Mouse (Mus musculus): ENCODE data around the gene Rasa4. TPM values are rescaled to one million over a fixed set of nuclear protein-coding genes. Genes with fewer than 3 reads are reported as not detected.
"Not testable (repeated sequence)": the region's sequence is repeated elsewhere in the genome, so short reads cannot be mapped to it uniquely, and the experiment has no call there.

Gene Rasa4
- polyA plus RNA-seq, 1 experiment from 2014 or later: 7.2 TPM

DNA sequence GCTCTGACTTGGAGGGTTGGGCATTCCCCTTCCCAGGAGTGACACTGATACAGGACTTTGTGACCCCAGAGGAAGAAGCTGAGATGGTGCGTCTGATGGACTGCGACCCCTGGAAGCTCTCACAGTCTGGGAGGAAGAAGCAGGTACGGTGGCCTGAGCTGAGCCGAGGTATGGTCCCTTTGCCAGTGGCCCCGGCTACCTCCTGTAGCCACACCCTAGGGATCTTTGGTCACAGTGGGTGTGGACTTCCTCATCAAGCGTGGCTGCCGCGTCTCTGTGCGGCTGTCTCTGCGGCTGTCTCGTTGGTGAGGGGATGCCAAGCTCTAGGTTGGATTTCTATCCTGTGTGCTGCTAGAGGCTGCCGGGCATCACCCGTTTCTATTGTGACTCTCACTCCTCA is 55.7 kb downstream of the Rasa4 start:
- Histone ChIP-seq H3K9me3 (ENCODE audit: control insufficient read depth, low read length) (no peaks in the 10 kb centered on the region), H3K4me2 (ENCODE audit: low read depth, low read length, severe bottlenecking) (no peak overlapping the region), H3K9ac (ENCODE audit: low read length) (no peak overlapping the region), H3K4me1 (replicated peaks; ENCODE audit: control insufficient read depth, insufficient read depth, low read length) (no peaks in the 10 kb centered on the region; the same call in 1 of the 2 replicates), H3K4me3 (ENCODE audit: low read depth, low read length) (no peak overlapping the region), H3K36me3 (ENCODE audit: control insufficient read depth, insufficient read depth, low read length) (peaks cover 3% of the 10 kb centered on the region; the same call in 1 of the 2 replicates), H3K27ac (ENCODE audit: low read depth, low read length) (no peak overlapping the region), H3K27me3 (ENCODE audit: control insufficient read depth, insufficient read depth, low read length) (no peaks in the 10 kb centered on the region)
- 91% methylated on average over 13 of the region's 13 CpGs for WGBS
- ATAC-seq (replicated peaks; ENCODE audit: low FRiP score) (no peak), DNase-seq (ENCODE audit: low spot score) (no peak)

GRCm38 (mm10) chr5:136140057-136140482 is 56.4 kb downstream of the Rasa4 start:
- no peak overlapping the region for H3K4me2 ChIP-seq (ENCODE audit: low read depth, low read length, severe bottlenecking)
- no peak for DNase-seq (ENCODE audit: low spot score)
- no peaks in the 10 kb centered on the region; the same call in 1 of the 2 replicates for H3K4me1 ChIP-seq (replicated peaks; ENCODE audit: control insufficient read depth, insufficient read depth, low read length)
- peaks cover 3% of the 10 kb centered on the region; the same call in 1 of the 2 replicates for H3K36me3 ChIP-seq (ENCODE audit: control insufficient read depth, insufficient read depth, low read length)
- 95% methylated on average over 10 of the region's 10 CpGs for WGBS
- ATAC-seq (replicated peaks; ENCODE audit: low FRiP score): no peak
- H3K27ac ChIP-seq (ENCODE audit: low read depth, low read length): no peak overlapping the region
- H3K9ac ChIP-seq (ENCODE audit: low read length): no peak overlapping the region
- H3K4me3 ChIP-seq (ENCODE audit: low read depth, low read length): no peak overlapping the region
- no peaks in the 10 kb centered on the region for H3K27me3 ChIP-seq (ENCODE audit: control insufficient read depth, insufficient read depth, low read length)
- no peaks in the 10 kb centered on the region for H3K9me3 ChIP-seq (ENCODE audit: control insufficient read depth, low read length)

DNA sequence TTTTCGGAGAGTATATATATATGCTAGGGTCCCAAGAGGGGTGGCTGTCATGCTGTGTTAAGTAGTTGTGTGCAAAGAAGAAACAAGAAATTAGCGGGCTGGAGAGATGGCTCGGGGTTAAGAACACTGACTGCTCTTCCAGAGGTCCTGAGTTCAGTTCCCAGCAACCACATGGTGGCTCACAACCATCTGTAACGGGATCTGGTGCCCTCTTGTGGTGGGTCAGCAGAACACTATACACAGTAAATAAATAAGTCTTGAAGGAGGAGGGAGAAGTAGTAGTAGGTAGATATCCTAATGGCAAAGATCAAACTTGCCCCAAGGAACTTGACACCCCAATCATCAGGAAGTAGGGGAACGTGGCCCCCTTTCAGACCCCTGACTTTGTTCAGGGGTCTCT is 59.0 kb downstream of the Rasa4 start:
- ATAC-seq (replicated peaks; ENCODE audit: low FRiP score): no peak
- Histone ChIP-seq H3K4me2 (ENCODE audit: low read depth, low read length, severe bottlenecking) (no peak overlapping the region), H3K9ac (ENCODE audit: low read length) (no peak overlapping the region), H3K9me3 (ENCODE audit: control insufficient read depth, low read length) (no peaks in the 10 kb centered on the region), H3K27me3 (ENCODE audit: control insufficient read depth, insufficient read depth, low read length) (no peaks in the 10 kb centered on the region), H3K4me3 (ENCODE audit: low read depth, low read length) (no peak overlapping the region), H3K27ac (ENCODE audit: low read depth, low read length) (no peak overlapping the region), H3K4me1 (replicated peaks; ENCODE audit: control insufficient read depth, insufficient read depth, low read length) (no peaks in the 10 kb centered on the region), H3K36me3 (ENCODE audit: control insufficient read depth, insufficient read depth, low read length) (peaks cover 3% of the 10 kb centered on the region; the same call in 1 of the 2 replicates)
- 80% methylated on average over 5 of the region's 5 CpGs for WGBS
- no peak for DNase-seq (ENCODE audit: low spot score)

GRCm38 (mm10) chr5:136143161-136143755 is 59.5 kb downstream of the Rasa4 start:
- Histone ChIP-seq H3K36me3 (ENCODE audit: control insufficient read depth, insufficient read depth, low read length) (peaks cover 3% of the 10 kb centered on the region; the same call in 1 of the 2 replicates), H3K27me3 (ENCODE audit: control insufficient read depth, insufficient read depth, low read length) (no peaks in the 10 kb centered on the region), H3K9me3 (ENCODE audit: control insufficient read depth, low read length) (no peaks in the 10 kb centered on the region), H3K9ac (ENCODE audit: low read length) (no peak overlapping the region), H3K4me1 (replicated peaks; ENCODE audit: control insufficient read depth, insufficient read depth, low read length) (no peaks in the 10 kb centered on the region), H3K4me3 (ENCODE audit: low read depth, low read length) (no peak overlapping the region), H3K27ac (ENCODE audit: low read depth, low read length) (no peak overlapping the region), H3K4me2 (ENCODE audit: low read depth, low read length, severe bottlenecking) (no peak overlapping the region)
- ATAC-seq (replicated peaks; ENCODE audit: low FRiP score) (no peak), DNase-seq (ENCODE audit: low spot score) (no peak)
- 94% methylated on average over 6 of the region's 6 CpGs for whole genome bisulfite sequencing

DNA sequence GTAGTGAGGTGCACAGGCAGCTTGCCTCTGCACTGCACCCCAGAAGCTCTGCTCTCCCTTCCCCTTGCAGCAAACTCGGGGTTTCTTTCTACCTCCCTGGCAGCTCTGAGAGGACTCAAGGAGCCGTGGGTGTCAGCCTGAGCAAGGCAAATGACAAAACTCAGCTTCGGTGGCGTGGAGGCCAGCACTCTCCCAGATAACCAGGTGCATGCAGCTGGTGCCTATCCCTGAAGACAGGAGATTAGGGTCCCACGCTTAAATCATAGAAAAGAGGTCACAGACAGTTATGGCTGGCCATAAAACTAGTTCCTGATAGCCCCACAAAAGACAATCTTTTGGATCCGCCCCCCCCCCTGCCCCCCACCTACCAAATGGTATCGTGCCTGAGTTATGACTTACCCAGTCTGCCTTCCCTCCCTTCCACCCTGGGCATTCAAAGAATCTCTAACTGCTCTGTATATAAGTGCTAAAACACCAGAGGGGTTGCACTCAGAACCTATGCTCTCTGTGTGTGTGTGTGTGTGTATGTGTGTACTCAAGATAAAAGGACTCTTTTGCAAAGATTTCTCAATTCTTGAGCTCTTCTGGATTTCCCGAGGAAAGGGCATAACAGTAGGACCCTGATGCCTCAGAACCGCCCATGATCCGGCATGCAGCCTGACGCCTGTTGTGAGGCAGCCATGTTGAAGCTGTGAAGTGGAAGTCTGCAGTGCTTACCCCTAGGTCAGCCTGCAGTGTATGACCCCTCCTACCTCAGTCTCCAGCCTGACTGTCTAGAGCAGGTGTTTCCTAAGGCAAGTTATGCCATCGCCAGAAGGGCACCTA is 61.1 kb downstream of the Rasa4 start:
- no peaks in the 10 kb centered on the region for H3K27me3 ChIP-seq (ENCODE audit: control insufficient read depth, insufficient read depth, low read length)
- H3K4me1 ChIP-seq (replicated peaks; ENCODE audit: control insufficient read depth, insufficient read depth, low read length): no peaks in the 10 kb centered on the region
- 78% methylated on average over 12 of the region's 12 CpGs for WGBS

DNA sequence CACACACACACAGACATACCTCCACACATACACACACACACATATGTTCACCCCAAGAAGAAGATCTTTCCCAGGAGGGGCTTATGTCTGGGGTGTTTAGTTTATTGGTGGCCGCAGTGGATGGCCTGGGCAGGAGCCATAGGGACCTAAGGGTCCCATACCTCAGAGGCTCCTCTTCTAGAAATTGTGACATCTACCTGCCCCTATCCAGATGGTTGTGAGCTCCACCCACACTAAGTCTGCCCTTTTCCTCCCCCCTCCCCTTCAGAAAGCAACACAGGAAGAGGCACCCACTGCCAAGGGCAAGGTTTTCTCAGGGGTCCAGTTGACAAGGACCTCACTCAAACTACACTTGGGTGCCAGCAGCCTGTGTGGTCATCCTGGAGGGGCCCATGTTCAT is 63.2 kb downstream of the Rasa4 start:
- DNase-seq (ENCODE audit: low spot score): no peak
- 92% methylated on average over 1 of the region's 1 CpGs for WGBS
- H3K27ac ChIP-seq (ENCODE audit: low read depth, low read length): no peak overlapping the region
- no peaks in the 10 kb centered on the region for H3K27me3 ChIP-seq (ENCODE audit: control insufficient read depth, insufficient read depth, low read length)
- H3K36me3 ChIP-seq (ENCODE audit: control insufficient read depth, insufficient read depth, low read length): no peaks in the 10 kb centered on the region
- ATAC-seq (replicated peaks; ENCODE audit: low FRiP score): no peak
- H3K4me2 ChIP-seq (ENCODE audit: low read depth, low read length, severe bottlenecking): no peak overlapping the region
- no peaks in the 10 kb centered on the region for H3K4me1 ChIP-seq (replicated peaks; ENCODE audit: control insufficient read depth, insufficient read depth, low read length)
- H3K4me3 ChIP-seq (ENCODE audit: low read depth, low read length): no peak overlapping the region
- no peak overlapping the region for H3K9ac ChIP-seq (ENCODE audit: low read length)
- H3K9me3 ChIP-seq (ENCODE audit: control insufficient read depth, low read length): no peaks in the 10 kb centered on the region

More for the DNA sequence above, 61.1 kb downstream of the Rasa4 start:
- no peak overlapping the region for H3K4me3 ChIP-seq (ENCODE audit: low read depth, low read length)
- no peak overlapping the region for H3K9ac ChIP-seq (ENCODE audit: low read length)
- peaks cover 3% of the 10 kb centered on the region; the same call in 1 of the 2 replicates for H3K36me3 ChIP-seq (ENCODE audit: control insufficient read depth, insufficient read depth, low read length)
- no peak for ATAC-seq (replicated peaks; ENCODE audit: low FRiP score)
- H3K4me2 ChIP-seq (ENCODE audit: low read depth, low read length, severe bottlenecking): no peak overlapping the region
- no peaks in the 10 kb centered on the region for H3K9me3 ChIP-seq (ENCODE audit: control insufficient read depth, low read length)
- DNase-seq (ENCODE audit: low spot score): no peak
- H3K27ac ChIP-seq (ENCODE audit: low read depth, low read length): no peak overlapping the region

DNA sequence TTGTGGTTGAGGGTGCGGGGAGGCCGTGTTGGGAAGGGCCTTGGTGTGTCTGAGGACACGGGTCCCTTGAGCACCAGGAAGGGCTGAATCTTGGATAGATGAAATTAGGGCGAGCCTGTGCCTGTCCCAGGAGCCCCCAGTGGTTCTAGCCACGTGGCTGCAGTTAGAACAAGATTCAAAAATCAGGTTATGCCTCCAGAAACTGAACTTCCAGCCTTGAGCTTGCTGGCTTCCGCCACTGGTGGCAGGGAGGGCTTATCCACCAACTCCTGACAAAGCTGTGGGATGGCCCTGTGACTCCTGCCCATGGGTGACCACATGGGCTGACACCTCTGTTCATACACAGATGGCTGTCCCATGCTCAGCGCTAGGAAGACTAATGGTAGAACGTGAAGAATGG is 64.0 kb downstream of the Rasa4 start:
- Histone ChIP-seq H3K4me3 (ENCODE audit: low read depth, low read length) (no peak overlapping the region), H3K9me3 (ENCODE audit: control insufficient read depth, low read length) (no peaks in the 10 kb centered on the region), H3K36me3 (ENCODE audit: control insufficient read depth, insufficient read depth, low read length) (no peaks in the 10 kb centered on the region), H3K27me3 (ENCODE audit: control insufficient read depth, insufficient read depth, low read length) (no peaks in the 10 kb centered on the region), H3K9ac (ENCODE audit: low read length) (no peak overlapping the region), H3K4me1 (replicated peaks; ENCODE audit: control insufficient read depth, insufficient read depth, low read length) (no peaks in the 10 kb centered on the region), H3K27ac (ENCODE audit: low read depth, low read length) (no peak overlapping the region), H3K4me2 (ENCODE audit: low read depth, low read length, severe bottlenecking) (no peak overlapping the region)
- 73% methylated on average over 8 of the region's 8 CpGs for WGBS
- DNase-seq (ENCODE audit: low spot score) (no peak), ATAC-seq (replicated peaks; ENCODE audit: low FRiP score) (no peak)

DNA sequence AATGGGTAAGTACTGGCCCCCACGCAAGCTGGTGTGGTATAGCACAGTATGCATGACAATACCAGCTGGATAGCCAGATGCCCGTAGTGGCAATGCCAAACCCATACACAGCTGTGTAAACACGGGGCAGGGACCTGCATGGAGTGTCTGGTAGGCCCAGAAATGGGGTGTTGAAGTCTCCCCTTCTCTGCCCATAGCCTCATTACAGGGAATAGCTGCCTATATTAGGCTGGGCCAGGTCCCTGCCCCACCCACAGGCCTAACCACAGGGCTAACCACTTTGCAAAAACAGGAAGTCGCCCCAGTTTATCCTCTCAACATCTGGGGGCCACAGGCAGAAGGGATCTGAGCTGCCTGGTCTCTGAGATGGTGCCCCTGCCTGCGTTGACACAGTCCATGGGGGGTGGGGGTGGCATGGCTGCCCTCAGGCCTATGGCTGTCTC is 65.4 kb downstream of the Rasa4 start:
- H3K27me3 ChIP-seq (ENCODE audit: control insufficient read depth, insufficient read depth, low read length); DNase-seq (ENCODE audit: low spot score); ATAC-seq (replicated peaks; ENCODE audit: low FRiP score): not testable (repeated sequence)

More for the DNA sequence above, 65.4 kb downstream of the Rasa4 start:
- H3K4me1 ChIP-seq (replicated peaks; ENCODE audit: control insufficient read depth, insufficient read depth, low read length); H3K4me2 ChIP-seq (ENCODE audit: low read depth, low read length, severe bottlenecking); H3K9ac ChIP-seq (ENCODE audit: low read length); H3K27ac ChIP-seq (ENCODE audit: low read depth, low read length); H3K9me3 ChIP-seq (ENCODE audit: control insufficient read depth, low read length); H3K4me3 ChIP-seq (ENCODE audit: low read depth, low read length); H3K36me3 ChIP-seq (ENCODE audit: control insufficient read depth, insufficient read depth, low read length): not testable (repeated sequence)
- 71% methylated on average over 5 of the region's 5 CpGs for WGBS

Measured in forebrain, embryonic 11.5 days (tissue).